Mouse (Mus musculus): ENCODE results near the gene Plbd2. TPM values are rescaled to one million over a fixed set of nuclear protein-coding genes. Genes with fewer than 3 reads are reported as not detected.

The Plbd2 gene
- polyA plus RNA-seq, 1 experiment from 2014 or later = 53.6 TPM

- 1% methylated on average over 18 of the region's 18 CpGs for WGBS (ENCODE audit: insufficient replicate concordance)
- Histone ChIP-seq H3K4me2 (ENCODE audit: low read depth, low read length) (no peak overlapping the region), H3K36me3 (replicated peaks; ENCODE audit: insufficient read depth, low read length) (no peaks in the 10 kb centered on the region), H3K9ac (replicated peaks) (no peak overlapping the region), H3K27ac (ENCODE audit: low read depth) (no peak overlapping the region), H3K9me3 (ENCODE audit: low read length) (no peaks in the 10 kb centered on the region), H3K4me1 (ENCODE audit: insufficient read depth) (peaks cover 4% of the 10 kb centered on the region; the same call in 1 of the 2 replicates), H3K27me3 (ENCODE audit: insufficient read depth, low read length) (peaks cover 93% of the 10 kb centered on the region), H3K4me3 (ENCODE audit: low read depth, low read length) (no peak overlapping the region)
- ATAC-seq (no peak), DNase-seq (no peak)
- TF ChIP-seq CTCF (IDR thresholded peaks at IDR 0.05; ENCODE audit: low read depth) (no peak), EP300 (IDR thresholded peaks at IDR 0.05; ENCODE audit: low read depth) (no peak)
These were observed 66.4 kb downstream of the Plbd2 start for GRCm38 (mm10) chr5:120436885-120437495.

DNA sequence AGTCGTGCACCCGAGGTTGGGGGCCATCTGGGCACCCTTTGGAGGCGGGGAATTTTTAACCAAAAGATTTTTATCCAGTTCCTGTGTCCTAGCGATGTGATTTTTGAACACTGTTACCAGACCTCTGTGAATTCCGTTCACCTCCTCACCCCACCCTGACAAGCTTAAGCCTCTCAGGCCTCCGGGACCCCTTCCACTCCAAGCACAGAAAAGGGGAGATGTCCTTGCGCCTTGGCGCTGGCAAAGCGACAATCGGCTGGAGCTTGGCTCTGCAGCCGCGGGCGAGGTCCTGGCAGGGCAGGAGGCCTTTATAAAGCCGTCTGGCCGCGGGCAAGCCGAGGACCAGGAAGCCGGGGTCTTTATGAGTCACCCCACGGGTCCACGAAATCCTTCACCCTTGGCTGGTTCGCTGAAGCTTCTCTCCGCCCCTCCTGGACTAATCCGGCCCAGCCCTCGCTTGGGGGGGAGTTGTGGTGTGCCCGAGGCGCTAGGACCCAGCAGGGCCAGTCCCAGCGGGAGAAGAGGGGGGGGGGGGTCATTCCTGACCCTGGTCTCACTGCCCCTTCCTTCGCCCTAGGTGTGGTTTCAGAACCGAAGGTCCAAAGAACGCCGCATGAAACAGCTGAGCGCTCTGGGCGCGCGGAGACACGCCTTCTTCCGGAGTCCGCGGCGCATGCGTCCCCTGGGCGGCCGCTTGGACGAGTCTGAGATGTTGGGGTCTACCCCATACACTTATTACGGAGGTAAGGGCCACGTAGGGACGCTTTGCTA, 67.5 kb downstream of the Plbd2 start:
- DNase-seq = no peak
- under 1% methylated on average over 47 of the region's 47 CpGs for WGBS (ENCODE audit: insufficient replicate concordance)
- no peaks in the 10 kb centered on the region for H3K36me3 ChIP-seq (replicated peaks; ENCODE audit: insufficient read depth, low read length)
- no peak for ATAC-seq
- no peaks in the 10 kb centered on the region for H3K9me3 ChIP-seq (ENCODE audit: low read length)
- peak overlapping the region; percentile 48; the same call in 1 of the 2 replicates for H3K4me2 ChIP-seq (ENCODE audit: low read depth, low read length)
- no peak overlapping the region for H3K9ac ChIP-seq (replicated peaks)
- H3K4me3 ChIP-seq (ENCODE audit: low read depth, low read length) = peak overlapping the region; percentile 26
- TF ChIP-seq EP300 (IDR thresholded peaks at IDR 0.05; ENCODE audit: low read depth) (no peak), CTCF (IDR thresholded peaks at IDR 0.05; ENCODE audit: low read depth) (no peak)
- H3K4me1 ChIP-seq (ENCODE audit: insufficient read depth) = peaks cover 4% of the 10 kb centered on the region; the same call in 1 of the 2 replicates
- peaks cover 100% of the 10 kb centered on the region for H3K27me3 ChIP-seq (ENCODE audit: insufficient read depth, low read length)
- no peak overlapping the region for H3K27ac ChIP-seq (ENCODE audit: low read depth)

DNA sequence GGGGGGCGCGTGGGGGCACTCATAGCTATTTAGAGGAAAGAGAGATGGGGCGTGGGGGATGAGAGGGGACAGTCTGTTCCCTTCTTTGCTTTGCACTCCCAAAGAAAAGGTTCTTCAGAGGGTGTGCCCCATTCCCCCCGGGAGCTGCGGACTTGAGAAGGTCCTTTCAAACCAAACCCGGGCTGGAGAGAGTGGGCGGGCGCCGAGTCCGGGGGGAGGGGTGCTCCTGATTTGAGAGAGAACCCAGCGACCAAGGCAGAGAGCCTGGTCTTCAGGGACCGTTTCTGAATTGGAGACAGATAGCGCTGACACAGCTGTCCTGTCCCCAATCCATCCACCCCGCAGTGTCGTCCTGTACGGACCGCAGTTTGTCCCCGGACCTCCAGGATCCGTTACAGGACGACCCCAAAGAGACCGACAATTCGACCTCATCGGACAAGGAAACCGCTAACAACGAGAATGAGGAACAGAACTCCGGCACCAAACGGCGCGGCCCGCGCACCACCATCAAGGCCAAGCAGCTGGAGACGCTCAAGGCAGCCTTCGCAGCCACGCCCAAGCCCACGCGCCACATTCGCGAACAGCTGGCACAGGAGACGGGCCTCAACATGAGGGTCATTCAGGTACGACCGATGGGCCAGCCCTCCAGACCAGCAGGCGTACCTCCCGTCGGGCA, 68.3 kb downstream of the Plbd2 start:
- H3K27me3 ChIP-seq (ENCODE audit: insufficient read depth, low read length) = peaks cover 97% of the 10 kb centered on the region
- H3K4me3 ChIP-seq (ENCODE audit: low read depth, low read length) = no peak overlapping the region
- ATAC-seq = no peak
- no peaks in the 10 kb centered on the region for H3K9me3 ChIP-seq (ENCODE audit: low read length)
- H3K36me3 ChIP-seq (replicated peaks; ENCODE audit: insufficient read depth, low read length) = no peaks in the 10 kb centered on the region
- no peak overlapping the region for H3K4me2 ChIP-seq (ENCODE audit: low read depth, low read length)
- TF ChIP-seq CTCF (IDR thresholded peaks at IDR 0.05; ENCODE audit: low read depth) (no peak), EP300 (IDR thresholded peaks at IDR 0.05; ENCODE audit: low read depth) (no peak)
- no peak for DNase-seq
- H3K9ac ChIP-seq (replicated peaks) = no peak overlapping the region
- WGBS (ENCODE audit: insufficient replicate concordance) = under 1% methylated on average over 44 of the region's 44 CpGs
- no peak overlapping the region for H3K27ac ChIP-seq (ENCODE audit: low read depth)
- peaks cover 4% of the 10 kb centered on the region; the same call in 1 of the 2 replicates for H3K4me1 ChIP-seq (ENCODE audit: insufficient read depth)

DNA sequence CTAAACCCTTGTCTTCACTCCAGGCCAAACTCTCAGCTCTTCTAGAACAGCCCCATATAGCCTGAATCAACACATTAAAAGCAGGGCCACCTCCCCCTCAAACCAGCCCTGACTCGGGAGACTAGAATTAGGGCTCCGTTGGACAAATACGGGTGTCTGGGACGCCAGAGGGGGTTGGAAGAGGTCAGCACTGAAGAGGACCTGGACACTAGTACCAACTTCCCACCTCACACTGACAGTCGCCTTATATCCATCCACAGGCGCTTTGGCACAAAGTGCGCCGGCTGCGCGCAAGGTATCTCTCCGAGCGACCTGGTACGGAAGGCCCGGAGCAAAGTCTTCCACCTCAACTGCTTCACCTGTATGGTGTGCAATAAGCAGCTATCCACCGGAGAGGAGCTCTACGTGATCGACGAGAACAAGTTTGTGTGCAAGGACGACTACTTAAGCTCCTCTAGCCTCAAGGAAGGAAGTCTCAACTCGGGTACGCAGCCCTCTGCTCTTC, 69.1 kb downstream of the Plbd2 start:
- Histone ChIP-seq H3K27ac (ENCODE audit: low read depth) (no peak overlapping the region), H3K4me2 (ENCODE audit: low read depth, low read length) (no peak overlapping the region), H3K4me3 (ENCODE audit: low read depth, low read length) (no peak overlapping the region), H3K27me3 (ENCODE audit: insufficient read depth, low read length) (peaks cover 96% of the 10 kb centered on the region), H3K36me3 (replicated peaks; ENCODE audit: insufficient read depth, low read length) (no peaks in the 10 kb centered on the region), H3K9ac (replicated peaks) (no peak overlapping the region), H3K9me3 (ENCODE audit: low read length) (no peaks in the 10 kb centered on the region), H3K4me1 (ENCODE audit: insufficient read depth) (peaks cover 4% of the 10 kb centered on the region; the same call in 1 of the 2 replicates)
- TF ChIP-seq CTCF (IDR thresholded peaks at IDR 0.05; ENCODE audit: low read depth) (no peak), EP300 (IDR thresholded peaks at IDR 0.05; ENCODE audit: low read depth) (no peak)
- ATAC-seq (no peak), DNase-seq (no peak)
- 2% methylated on average over 21 of the region's 21 CpGs for WGBS (ENCODE audit: insufficient replicate concordance)

Other genes starting within 250 kb of the Plbd2 start
- not detected in 2 replicates for gene Lhx5, start 71.9 kb downstream of the Plbd2 start, polyA plus RNA-seq (2015; fragmentation: Nextera tagmentation; extraction: Ambion mirVana)
- 21.0 and 24.5 TPM in 2 replicates for gene Sdsl, start 30.8 kb downstream of the Plbd2 start, polyA plus RNA-seq (2015; fragmentation: Nextera tagmentation; extraction: Ambion mirVana)
- 32.4 and 32.5 TPM in 2 replicates for gene Sds, start 27.1 kb downstream of the Plbd2 start, polyA plus RNA-seq (2015; fragmentation: Nextera tagmentation; extraction: Ambion mirVana)
- 15.3 and 17.1 TPM in 2 replicates for gene Slc8b1, start 7.5 kb upstream of the Plbd2 start, polyA plus RNA-seq (2015; fragmentation: Nextera tagmentation; extraction: Ambion mirVana)
- 16.3 and 18.6 TPM in 2 replicates for gene Tpcn1, start 85.0 kb upstream of the Plbd2 start, polyA plus RNA-seq (2015; fragmentation: Nextera tagmentation; extraction: Ambion mirVana)
- gene Iqcd, start 85.4 kb upstream of the Plbd2 start, polyA plus RNA-seq (2015; fragmentation: Nextera tagmentation; extraction: Ambion mirVana) = 0.75 and 0.84 TPM in 2 replicates
- gene Rita1, start 109.0 kb upstream of the Plbd2 start, polyA plus RNA-seq (2015; fragmentation: Nextera tagmentation; extraction: Ambion mirVana) = 3.1 and 3.4 TPM in 2 replicates
- 14.0 and 15.1 TPM in 2 replicates for gene Ddx54, start 109.1 kb upstream of the Plbd2 start, polyA plus RNA-seq (2015; fragmentation: Nextera tagmentation; extraction: Ambion mirVana)
- gene Cfap73, start 130.6 kb upstream of the Plbd2 start, polyA plus RNA-seq (2015; fragmentation: Nextera tagmentation; extraction: Ambion mirVana) = not detected in 2 replicates
- 0.20 and 0.36 TPM in 2 replicates for gene Rasal1, start 145.2 kb upstream of the Plbd2 start, polyA plus RNA-seq (2015; fragmentation: Nextera tagmentation; extraction: Ambion mirVana)
- 0.23 and 0.25 TPM in 2 replicates for gene Dtx1, start 208.3 kb upstream of the Plbd2 start, polyA plus RNA-seq (2015; fragmentation: Nextera tagmentation; extraction: Ambion mirVana)
- 0.83 and 1.1 TPM in 2 replicates for gene Oas2, start 246.2 kb upstream of the Plbd2 start, polyA plus RNA-seq (2015; fragmentation: Nextera tagmentation; extraction: Ambion mirVana)

All from liver, postnatal 0 days (tissue).